Mouse (Mus musculus) adrenal gland, postnatal 4 days (tissue): ENCODE measurements around the gene Stk11. TPM values are rescaled to one million over a fixed set of nuclear protein-coding genes. Genes with fewer than 3 reads are reported as not detected.

Source experiments
- DNase-seq, 2 experiments: peaks; one replicate each; pipeline ENCODE4 v3.0.0; 2021 to 2022; ENCODE audit warnings: low spot score in 2 of 2, mixed read lengths in 2 of 2
- total RNA-seq, 2 experiments: library from RNA; stranded (reverse); gene quantifications; 2 replicates each; pipeline ENCODE4 v1.2.3; 2021

Gene Stk11
- total RNA-seq, 2 experiments from 2014 or later = 130 to 139 TPM

- no peak for DNase-seq
These were observed 12.3 kb downstream of the Stk11 start for GRCm38 (mm10) chr10:80127920-80128319.

- DNase-seq = no peak
These were observed 14.2 kb downstream of the Stk11 start for GRCm38 (mm10) chr10:80129846-80130245.

DNA sequence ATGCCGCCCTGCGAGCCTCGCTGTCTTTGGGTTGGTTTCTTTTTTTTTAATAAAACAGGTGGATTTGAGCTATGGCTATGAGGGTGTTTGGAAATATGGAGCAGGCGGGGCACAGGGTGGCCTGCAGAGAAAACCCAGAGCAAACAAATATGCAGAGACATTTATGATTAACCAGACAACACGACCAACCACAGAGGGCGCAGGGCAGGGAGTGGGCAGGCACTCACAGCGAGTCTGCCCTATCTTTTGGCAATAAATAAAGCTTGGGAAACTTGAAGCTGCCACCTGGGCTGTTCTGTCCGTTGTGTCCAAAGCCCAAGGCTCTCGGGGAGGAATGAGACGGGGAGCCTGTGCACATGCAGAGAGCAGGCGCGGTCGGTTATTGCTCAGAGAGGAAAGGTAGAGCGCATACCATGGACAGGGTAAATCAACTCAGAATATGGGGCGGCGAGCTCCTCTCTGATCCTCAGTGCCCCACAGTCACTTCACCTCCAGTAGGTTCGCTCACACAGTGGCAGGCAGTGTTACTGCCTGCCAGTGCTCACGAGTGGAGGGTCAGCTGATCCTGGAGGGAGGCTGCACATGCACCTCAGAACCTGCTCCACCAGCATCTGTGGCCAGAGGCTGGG lies 14.9 kb downstream of the Stk11 start:
- DNase-seq = no peak

DNA sequence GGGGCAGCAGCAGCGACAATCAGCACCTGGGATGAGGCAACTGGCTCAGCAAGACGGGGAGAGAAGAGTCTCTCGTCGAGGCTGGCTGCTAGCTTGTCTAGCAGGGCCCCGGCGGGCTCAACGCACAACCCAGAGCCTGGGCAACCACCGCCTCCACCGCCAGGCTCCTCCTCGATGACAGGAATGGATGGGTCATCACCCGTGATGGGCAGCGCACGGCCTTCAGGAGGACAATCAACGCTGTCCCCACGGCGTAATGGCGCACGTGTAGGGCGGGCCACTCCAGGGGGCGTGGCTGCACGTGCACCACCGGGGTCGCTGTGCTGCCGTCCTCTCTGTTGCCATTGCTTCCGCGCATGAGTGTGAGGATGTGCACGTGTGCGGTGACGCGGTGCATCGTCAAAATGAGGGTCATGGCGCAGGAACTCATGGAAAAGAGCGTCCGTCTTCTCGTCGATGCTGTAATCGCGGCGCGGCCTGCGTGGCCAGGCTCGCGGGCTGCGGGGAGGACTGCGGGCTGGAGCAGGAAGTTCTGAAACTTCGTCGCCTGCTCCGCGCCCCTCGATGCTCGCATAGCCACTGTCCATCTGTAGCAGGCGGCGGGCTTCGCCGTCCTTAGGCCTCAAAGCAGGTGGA lies 15.8 kb downstream of the Stk11 start:
- no peak for DNase-seq

GRCm38 (mm10) chr10:80131952-80132350 lies 16.3 kb downstream of the Stk11 start:
- DNase-seq = no peak

DNA sequence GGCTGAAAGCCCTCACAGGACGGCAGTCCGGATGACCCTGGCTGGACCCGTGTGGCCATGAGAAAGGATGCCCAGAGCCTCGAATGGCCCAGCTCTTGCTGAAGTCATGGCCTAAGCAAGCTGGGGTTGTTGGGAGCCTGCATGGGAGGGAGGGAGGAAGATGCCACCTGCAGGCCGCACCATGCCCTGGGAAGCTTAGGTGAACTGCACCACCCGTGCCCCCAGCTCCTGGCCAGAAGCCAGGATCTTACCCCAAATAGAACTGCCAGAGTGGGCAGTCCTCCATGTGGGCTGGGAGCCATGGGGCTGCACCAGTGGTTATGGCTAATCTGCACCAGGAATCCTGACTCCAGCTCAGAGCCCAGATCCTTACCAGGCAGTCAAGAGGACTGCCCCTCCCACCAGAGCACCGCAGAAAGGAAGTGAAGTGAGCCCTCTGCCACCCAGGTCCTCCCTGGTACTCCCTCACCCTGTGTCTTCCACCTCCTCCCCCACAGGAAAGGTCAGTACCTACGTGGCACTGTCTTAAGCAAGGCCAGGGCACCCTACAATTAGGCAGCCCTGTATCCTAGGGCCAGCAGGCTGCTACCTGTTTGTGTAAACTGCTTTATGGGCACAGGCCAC lies 17.7 kb downstream of the Stk11 start:
- no peak for DNase-seq

- DNase-seq = no peak
These were observed 18.8 kb downstream of the Stk11 start for GRCm38 (mm10) chr10:80134421-80134820.

DNA sequence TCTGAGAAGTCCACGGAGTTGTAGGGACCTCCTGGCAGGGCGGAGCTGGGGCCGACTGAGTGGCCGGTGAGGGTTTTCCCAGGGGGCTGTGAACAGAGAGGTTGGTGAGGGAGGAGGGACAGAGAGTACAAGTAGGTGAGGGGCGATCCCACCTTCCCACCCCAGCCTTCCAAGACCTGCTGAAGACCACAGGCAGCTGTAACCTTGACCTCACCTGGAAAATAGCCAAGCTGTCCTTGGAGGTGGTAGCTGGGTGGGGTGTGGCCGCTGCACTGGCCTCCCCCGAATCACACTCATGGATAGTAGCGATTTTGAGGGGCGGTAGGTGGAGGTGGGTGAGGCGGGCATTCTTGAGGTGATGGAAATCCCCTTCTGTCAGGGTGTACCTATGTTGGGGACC lies 19.6 kb downstream of the Stk11 start:
- no peak for DNase-seq

GRCm38 (mm10) chr10:80135641-80136040 lies 20.0 kb downstream of the Stk11 start:
- DNase-seq = no peak

DNA sequence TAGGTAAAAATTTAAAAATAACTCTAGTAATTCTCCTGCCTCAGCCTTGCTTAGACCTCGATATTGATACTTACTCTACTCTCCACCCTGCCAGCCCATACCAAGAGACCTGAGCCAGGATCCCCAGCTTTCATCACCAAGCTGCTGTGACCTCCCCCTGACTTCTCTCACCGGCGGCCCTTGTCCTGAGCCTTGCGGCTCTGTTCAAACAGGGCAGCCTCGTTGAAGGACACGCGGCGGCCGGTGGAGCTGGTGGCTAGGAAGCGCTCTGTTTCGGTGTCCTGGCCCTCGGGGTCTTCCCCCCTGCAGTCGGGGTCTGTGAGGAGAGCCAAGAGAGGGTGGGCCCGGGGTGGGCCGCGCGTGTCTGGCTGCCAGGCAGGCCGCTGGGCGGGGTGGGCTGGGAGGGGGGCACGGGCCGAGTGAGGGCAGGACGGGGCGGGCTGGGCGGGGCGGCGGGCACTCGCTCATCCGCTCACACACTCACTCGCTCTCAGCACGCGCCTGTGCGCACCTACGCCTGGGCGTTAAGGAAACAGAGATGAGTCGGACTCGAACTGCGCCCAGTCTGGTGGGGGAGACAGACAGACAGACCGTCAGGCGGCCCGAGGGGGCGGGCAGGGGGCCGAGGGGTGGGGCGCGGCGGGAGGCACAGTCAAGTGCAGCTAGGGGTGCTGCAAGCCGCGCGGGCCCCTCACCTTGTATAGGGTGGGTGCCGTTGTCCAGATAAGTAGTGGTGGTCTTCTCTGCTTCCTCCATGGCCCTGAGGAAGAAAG lies 20.8 kb downstream of the Stk11 start:
- no peak for DNase-seq

- DNase-seq = no peak
These were observed 21.5 kb downstream of the Stk11 start for GRCm38 (mm10) chr10:80136952-80137625.

DNA sequence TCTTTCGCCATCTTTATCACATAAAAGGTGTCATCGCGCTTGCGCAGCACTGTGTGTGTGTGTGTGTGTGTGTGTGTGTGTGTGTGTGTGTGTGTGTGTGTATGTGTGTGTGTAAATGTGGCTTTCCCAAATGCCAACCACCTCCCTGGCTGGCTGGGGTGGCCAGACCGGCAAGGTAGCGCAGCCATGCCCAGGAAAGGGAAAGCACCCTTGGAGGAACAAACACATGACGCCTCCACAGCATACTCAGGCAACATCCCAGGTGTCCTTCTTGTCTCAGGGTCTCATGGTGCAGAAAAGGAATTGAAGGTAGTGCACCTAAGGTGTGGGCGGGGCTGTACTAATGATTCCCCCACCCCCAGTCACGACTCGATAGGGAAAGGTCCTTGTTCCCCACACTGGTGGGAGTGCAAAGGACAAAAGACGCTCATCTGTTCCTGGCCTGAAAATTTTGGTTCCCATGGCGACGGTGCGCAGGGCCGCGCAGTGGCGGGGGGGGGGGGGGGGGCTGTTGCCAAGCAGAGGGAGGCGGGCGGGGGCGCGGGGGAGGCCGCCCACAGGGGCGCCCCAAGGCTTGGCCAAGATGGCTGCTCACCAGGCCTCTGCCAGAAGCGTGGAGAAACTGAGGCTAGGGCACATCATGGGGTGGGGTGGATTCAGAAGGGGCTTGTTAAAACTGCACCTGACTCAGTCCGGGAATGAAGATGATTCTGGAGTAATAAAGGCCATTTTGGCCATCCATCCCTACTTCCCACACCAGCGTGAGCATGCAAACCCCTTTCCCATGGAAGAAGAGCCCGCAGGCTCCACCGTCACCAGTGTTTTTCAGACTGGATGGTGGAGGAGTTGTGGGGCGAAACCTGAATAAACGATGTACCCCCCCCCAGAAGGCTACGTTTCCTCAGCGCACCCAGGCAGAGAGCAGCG lies 22.3 kb downstream of the Stk11 start:
- no peak for DNase-seq

DNA sequence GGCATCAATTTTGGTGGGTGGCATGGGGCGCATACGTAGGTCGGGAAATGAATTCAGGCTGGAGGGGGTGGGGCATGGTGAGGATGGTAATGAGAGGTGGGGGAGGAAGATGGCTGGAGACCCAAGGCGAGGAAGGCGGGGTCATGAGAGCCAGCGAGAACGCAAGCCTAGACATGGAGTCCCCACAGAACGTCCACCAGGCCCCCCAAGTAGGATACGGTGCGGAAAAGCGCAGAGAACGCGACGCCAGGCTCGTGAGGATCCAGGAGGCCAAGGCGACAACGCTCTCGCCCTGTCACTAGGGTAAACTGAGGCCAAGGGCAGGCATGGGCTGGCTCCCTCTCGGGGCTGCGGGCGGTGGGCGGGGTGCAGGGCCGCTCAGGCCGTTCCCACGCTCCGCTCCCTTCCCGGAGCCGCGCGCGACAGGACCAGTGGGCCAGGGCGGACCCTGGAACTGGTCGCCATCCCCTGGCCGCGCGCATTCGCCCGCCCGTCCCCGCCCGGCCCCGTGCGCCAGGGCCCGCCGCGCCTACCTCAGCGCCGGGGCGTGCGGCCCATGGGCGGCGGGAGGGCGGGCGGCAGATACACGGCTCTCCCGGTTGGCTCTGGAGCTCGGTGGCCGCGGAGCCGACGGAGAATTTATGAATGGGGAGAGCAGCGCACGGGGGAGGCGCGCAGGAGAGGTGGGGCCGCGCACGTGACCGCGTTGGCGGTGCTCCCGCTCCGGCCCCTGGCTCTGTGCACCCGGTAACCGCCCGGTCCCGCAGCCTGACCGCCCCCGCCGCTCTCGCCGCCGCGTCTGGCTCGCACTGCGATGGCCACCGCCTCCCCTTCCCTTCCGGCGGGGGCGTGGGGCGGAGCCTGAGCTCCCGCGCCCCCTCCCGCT lies 23.2 kb downstream of the Stk11 start, which contains the start of gene Atp5d:
Gene Atp5d (plus strand): TSS at position 80 of the 886 bp plus-strand sequence.
- no peak for DNase-seq

- DNase-seq = no peak
These were observed 23.8 kb downstream of the Stk11 start for GRCm38 (mm10) chr10:80139439-80139775.

GRCm38 (mm10) chr10:80139975-80140665 lies 24.5 kb downstream of the Stk11 start:
- DNase-seq = no peak

DNA sequence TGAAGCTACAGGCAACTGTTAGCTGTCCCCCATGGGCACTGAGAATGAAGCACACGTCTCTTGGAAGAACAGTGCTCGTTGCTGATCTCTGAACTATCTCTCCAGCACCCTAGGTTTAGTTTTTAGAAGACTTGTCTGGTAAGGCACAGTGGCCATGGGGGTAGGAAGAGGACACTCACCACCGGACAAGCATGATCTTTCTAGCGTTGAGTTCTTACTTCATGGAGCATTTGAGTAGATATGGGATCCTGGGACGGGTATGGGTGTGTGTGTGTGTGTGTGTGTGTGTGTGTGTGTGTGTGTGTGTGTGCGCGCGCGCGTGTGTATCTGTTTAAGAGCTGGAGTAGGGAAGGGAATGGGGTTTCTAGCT lies 25.0 kb downstream of the Stk11 start, which contains the start of gene Cbarp:
Gene Cbarp (minus strand): TSS at position 170 of the 370 bp plus-strand sequence.
- DNase-seq = no peak

DNA sequence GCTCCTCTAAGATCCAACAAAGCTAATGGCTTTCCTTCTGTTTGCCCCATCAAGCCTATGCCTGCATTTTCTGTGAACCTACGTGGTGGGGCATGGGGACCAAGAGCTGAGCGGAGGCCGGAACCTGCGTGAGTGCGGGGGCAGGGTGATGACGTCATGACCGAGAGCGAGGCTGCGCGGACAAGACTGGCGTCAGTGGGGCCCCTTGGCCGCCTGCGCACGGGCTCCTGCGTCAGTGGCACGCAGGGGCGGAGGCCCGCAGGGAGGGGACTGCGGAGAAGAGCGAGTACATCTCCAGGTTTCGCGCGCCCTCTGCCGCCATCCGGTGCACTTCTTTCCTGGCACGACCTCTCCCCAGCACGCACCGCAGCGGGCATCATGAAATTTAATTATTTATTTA lies 25.6 kb downstream of the Stk11 start:
- DNase-seq = peak; percentile 81 to 88

DNA sequence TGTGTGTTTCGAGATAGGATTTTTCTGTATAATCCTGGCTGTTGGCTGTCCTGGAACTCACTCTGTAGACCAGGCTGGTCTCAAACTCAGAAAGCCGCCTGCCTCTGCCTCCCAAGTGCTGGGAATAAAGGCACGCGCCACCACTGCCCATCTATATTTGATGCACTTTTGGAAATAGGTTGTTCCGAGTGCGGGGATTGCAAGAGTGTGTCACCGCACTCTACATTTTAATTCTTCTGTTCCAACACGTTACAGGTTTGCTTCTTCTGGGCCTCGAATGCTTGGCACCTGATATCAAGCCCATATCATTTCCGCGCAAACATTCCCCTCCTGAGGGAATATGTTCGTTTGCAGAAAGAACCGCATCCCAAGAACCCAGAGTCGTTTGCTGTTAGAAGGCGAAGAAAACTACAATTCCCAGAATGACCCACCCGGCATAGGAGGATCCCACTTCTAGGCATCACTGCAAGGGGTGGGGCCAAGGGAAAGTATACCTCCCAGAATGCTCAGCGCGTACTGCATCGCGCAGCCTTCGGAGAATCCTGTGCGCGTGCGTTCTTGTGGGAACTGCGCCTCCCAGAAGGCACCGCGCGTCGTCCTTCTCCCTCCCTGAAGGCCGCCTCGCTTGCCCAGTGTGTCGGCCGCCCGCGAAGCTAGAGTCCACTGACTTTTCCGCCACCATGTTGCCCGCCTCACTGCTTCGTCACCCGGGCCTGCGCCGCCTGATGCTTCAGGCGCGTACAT lies 26.4 kb downstream of the Stk11 start:
- peak; percentile 60 to 84 for DNase-seq
